Mouse (Mus musculus) adrenal gland, adult (tissue): ENCODE data around the gene Cntnap5a.

Source experiments
- DNase-seq, 2 experiments: peaks; one replicate each; pipeline ENCODE4 v3.0.0; 2022 to 2023; ENCODE audit warnings: low spot score in 1 of 2; ENCODE audit not compliant: inconsistent age in 2 of 2

Cntnap5a gene

GRCm38 (mm10) chr1:115684518-115685368, at the start of gene Cntnap5a:
Cntnap5a (plus strand) TSS chr1:115684756.
- DNase-seq = peak; percentile 55 to 78

- DNase-seq = no peak
Measured at GRCm38 (mm10) chr1:115646921-115647320, 37.6 kb upstream of the Cntnap5a start.

GRCm38 (mm10) chr1:115658343-115659064, 26.1 kb upstream of the Cntnap5a start:
- no peak for DNase-seq

GRCm38 (mm10) chr1:115686494-115686893, 1.9 kb downstream of the Cntnap5a start:
- DNase-seq = peak in 1 of 2 experiments; percentile 21

- no peak for DNase-seq
Measured at GRCm38 (mm10) chr1:115699798-115700197, 15.2 kb downstream of the Cntnap5a start.

- peak; percentile 65 to 69 for DNase-seq
Measured at GRCm38 (mm10) chr1:115742556-115742955, 58.0 kb downstream of the Cntnap5a start.

- peak in 1 of 2 experiments; percentile 25 for DNase-seq
Measured at GRCm38 (mm10) chr1:115745569-115745968, 61.0 kb downstream of the Cntnap5a start.

GRCm38 (mm10) chr1:115784737-115785136, 100.2 kb downstream of the Cntnap5a start:
- DNase-seq = peak in 1 of 2 experiments; percentile 15

- DNase-seq = peak; percentile 50 to 78
Measured at GRCm38 (mm10) chr1:115842591-115842990, 158.0 kb downstream of the Cntnap5a start.

- no peak for DNase-seq
Measured at GRCm38 (mm10) chr1:115847605-115848004, 163.0 kb downstream of the Cntnap5a start.

- no peak for DNase-seq
Measured at GRCm38 (mm10) chr1:115852206-115852605, 167.7 kb downstream of the Cntnap5a start.

- no peak for DNase-seq
Measured at GRCm38 (mm10) chr1:115918396-115918795, 233.8 kb downstream of the Cntnap5a start.

- no peak for DNase-seq
Measured at GRCm38 (mm10) chr1:115925953-115926665, 241.6 kb downstream of the Cntnap5a start.

- no peak for DNase-seq
Measured at GRCm38 (mm10) chr1:115932045-115932444, 247.5 kb downstream of the Cntnap5a start.

- no peak for DNase-seq
Measured at GRCm38 (mm10) chr1:115945892-115946291, 261.3 kb downstream of the Cntnap5a start.

- DNase-seq = no peak
Measured at GRCm38 (mm10) chr1:115956528-115956927, 272.0 kb downstream of the Cntnap5a start.

- DNase-seq = no peak
Measured at GRCm38 (mm10) chr1:115964993-115965575, 280.5 kb downstream of the Cntnap5a start.

- peak; percentile 22 to 80 for DNase-seq
Measured at GRCm38 (mm10) chr1:115990204-115990603, 305.6 kb downstream of the Cntnap5a start.

GRCm38 (mm10) chr1:116015768-116016167, 331.2 kb downstream of the Cntnap5a start:
- DNase-seq = no peak

- DNase-seq = no peak
Measured at GRCm38 (mm10) chr1:116029653-116030052, 345.1 kb downstream of the Cntnap5a start.

- no peak for DNase-seq
Measured at GRCm38 (mm10) chr1:116035897-116036296, 351.3 kb downstream of the Cntnap5a start.
